Mouse (Mus musculus) E14TG2a.4 (cell line): ENCODE data around the gene Trip10.

Experiments used
- CTCF ChIP-seq: conservative IDR thresholded peaks from 2 replicates; pipeline ENCODE4 v1.5.1; 2014; ENCODE audit warnings: low read length
- NANOG ChIP-seq: IDR thresholded peaks from 2 replicates; pipeline ENCODE4 v1.6.1; 2014; ENCODE audit warnings: borderline replicate concordance, low read length, mixed read lengths
- POU5F1 ChIP-seq: IDR thresholded peaks from 2 replicates; pipeline ENCODE4 v1.6.1; 2014; ENCODE audit warnings: low read length, borderline replicate concordance

DNA sequence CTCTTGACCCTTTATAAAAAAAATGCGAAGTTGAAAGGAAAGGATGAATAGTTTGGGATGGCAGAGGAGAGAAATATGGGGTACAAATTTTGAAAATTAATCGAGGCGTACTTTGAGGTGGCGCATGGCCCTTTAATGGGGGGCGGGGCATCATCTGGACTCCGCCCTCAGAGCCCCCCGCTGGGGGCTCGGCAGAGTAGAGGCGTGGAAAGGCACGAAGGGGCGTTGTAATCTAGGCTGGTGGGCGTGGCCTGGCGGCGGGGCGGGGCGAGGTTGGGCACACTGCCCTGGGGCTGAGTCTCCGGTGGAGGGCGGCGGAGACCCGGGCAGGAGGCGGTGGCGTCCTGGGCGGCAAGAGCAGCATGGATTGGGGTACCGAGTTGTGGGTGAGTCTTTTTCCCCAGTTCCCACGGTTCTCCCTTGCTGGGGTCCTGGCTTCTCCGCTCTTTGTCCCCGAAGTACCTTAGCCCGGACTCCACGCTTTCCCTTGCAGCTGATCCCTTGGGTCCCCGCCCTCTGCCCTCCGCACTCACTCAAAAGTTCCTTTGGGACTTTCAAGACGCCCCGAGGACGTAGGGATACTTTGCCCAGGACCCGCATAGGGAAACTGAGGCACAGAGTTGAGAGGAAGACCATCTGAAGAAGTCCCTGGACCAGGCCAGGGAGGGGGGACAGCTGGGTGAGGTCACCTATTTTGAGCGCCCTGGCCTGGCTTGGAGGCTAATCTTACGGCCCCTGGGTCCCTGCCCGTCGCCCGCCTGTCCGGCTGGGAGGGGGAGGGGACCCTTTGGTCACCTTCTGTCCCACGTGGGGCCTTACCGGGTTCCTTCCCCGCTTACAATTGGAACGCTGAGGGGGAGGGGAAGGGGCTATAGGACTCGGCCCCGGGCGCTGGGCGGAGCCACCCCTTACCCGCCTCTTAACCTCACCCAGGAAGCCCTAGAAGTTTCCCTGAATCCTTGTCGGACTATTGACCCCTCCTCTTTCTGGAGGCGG lies at the start of gene Trip10:
- no peak for TF ChIP-seq CTCF
- no peak for TF ChIP-seq NANOG
- TF ChIP-seq POU5F1: no peak
